Mouse (Mus musculus) liver, adult 2 months (tissue): Measurements from ENCODE around the gene Acaa1b.

Experiments
- CTCF ChIP-seq: fragments of 200-500 bp; IDR thresholded peaks from 2 replicates; pipeline ENCODE4 v1.5.1; 2011; ENCODE audit warnings: low read depth, low read length, control low read depth
- POLR2A ChIP-seq: fragments of 200-500 bp; IDR thresholded peaks from 2 replicates; pipeline ENCODE4 v1.6.1; 2011; ENCODE audit warnings: low read length, control low read depth; ENCODE audit not compliant: insufficient read depth; ENCODE audit errors: extremely low read depth

DNA sequence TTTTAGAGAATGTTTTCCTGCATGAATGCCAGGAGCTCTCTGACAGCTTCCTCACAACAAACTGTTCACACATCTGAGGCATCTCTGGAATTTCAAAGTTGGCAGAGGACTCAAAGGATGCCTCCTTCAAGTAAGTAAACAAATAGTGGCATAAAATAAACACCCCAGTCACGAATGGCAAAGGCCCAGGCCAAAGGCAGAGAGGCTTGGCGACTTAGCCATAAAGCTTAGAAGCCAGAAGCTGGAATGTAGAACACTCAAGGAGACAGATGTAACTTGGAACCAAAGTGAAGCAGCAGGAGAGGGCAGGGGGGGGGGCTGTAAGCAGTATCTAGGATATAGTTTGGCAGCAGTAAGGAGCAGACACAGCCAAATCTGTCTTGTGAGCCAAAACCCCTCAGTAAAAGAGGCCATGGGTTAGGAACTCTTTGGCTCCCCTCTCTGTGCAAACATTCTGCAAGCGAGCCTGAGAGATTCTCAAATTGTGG lies 24.4 kb upstream of the Acaa1b start:
- no peak for TF ChIP-seq CTCF
- no peak for TF ChIP-seq POLR2A
